In the genomic region with DNA sequence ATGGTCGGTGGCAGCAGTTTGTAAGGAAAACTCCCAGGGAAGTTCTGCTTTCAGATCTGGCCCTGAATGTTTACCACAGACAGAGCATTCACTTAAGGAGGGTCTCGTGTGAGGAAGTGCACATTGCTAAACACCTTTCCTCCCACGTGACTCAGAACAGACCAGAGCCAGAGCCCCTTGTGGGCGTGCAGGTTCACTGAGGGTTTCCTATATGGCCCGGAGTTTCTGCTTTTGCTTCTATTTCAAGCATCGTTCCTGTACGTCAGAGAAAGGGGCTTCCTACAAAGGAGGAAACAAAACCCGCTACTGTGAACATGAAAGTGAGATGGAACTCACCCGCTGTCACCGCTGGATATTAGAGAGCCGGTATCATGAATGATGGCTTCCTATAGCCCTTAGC, we compare ENCODE assay signal across 10 mouse cellular contexts.
A peak's percentile ranks its signal among the peaks of the same experiment; 100 is the strongest.
DNase-seq lines count a peak whose midpoint lies in the region; ATAC-seq and TF ChIP-seq lines count a peak whose summit lies in the region.
"Had no signal": no experiment of that assay in that cellular context is flagged by ENCODE, and none has a peak within 500 bp of the region (broad histone marks: within the 10 kb centered on the region; RNA-seq: fewer than 3 reads in every experiment).

No protein-coding gene starts in this region.

- 61% methylated on average over 11 of the region's 11 CpGs for WGBS in kidney, postnatal 0 days
- WGBS in kidney, embryonic 15.5 days, result 66% methylated on average over 11 of the region's 11 CpGs
- 86% methylated on average over 11 of the region's 11 CpGs for WGBS in midbrain, embryonic 15.5 days

- no peak overlapping the region for H3K4me2 ChIP-seq in kidney, postnatal 0 days (ENCODE audit: low read length)
- H3K4me2 ChIP-seq in kidney, embryonic 15.5 days, result no peak overlapping the region
- H3K4me2 ChIP-seq in midbrain, embryonic 15.5 days, result no peak overlapping the region

- DNase-seq in kidney, postnatal 0 days (ENCODE audit: low spot score), result peak; percentile 43
- DNase-seq in liver, result peak; percentile 26
- peak; percentile 3 to 32 for DNase-seq in thymus, postnatal 36 days
- no peak for DNase-seq in layer of hippocampus, postnatal 36 days
- DNase-seq in adrenal gland, postnatal 25 days, result no peak
- DNase-seq: gastrocnemius, adult 2 months had no signal

- H3K4me1 ChIP-seq in kidney, postnatal 0 days (replicated peaks; ENCODE audit: insufficient read depth, low read length), result no peaks in the 10 kb centered on the region
- H3K4me1 ChIP-seq in kidney, embryonic 15.5 days, result no peaks in the 10 kb centered on the region
- H3K4me1 ChIP-seq in midbrain, embryonic 15.5 days, result no peaks in the 10 kb centered on the region

- H3K27me3 ChIP-seq in kidney, postnatal 0 days (ENCODE audit: insufficient read depth, low read length), result no peaks in the 10 kb centered on the region
- no peaks in the 10 kb centered on the region for H3K27me3 ChIP-seq in kidney, embryonic 15.5 days
- H3K27me3 ChIP-seq in midbrain, embryonic 15.5 days (replicated peaks), result no peaks in the 10 kb centered on the region

- H3K9ac ChIP-seq in kidney, postnatal 0 days (ENCODE audit: low read depth, low read length), result no peak overlapping the region
- H3K9ac ChIP-seq in kidney, embryonic 15.5 days, result no peak overlapping the region
- no peak overlapping the region for H3K9ac ChIP-seq in midbrain, embryonic 15.5 days

- H3K27ac ChIP-seq in kidney, postnatal 0 days, result no peak overlapping the region
- H3K27ac ChIP-seq in kidney, embryonic 15.5 days, result no peak overlapping the region
- no peak overlapping the region for H3K27ac ChIP-seq in midbrain, embryonic 15.5 days
- H3K27ac ChIP-seq: gastrocnemius, adult 2 months had no signal

- no peaks in the 10 kb centered on the region for H3K9me3 ChIP-seq in kidney, postnatal 0 days (replicated peaks; ENCODE audit: low read length)
- no peaks in the 10 kb centered on the region for H3K9me3 ChIP-seq in kidney, embryonic 15.5 days (replicated peaks)
- H3K9me3 ChIP-seq in midbrain, embryonic 15.5 days, result no peaks in the 10 kb centered on the region

- no peak overlapping the region for H3K4me3 ChIP-seq in kidney, postnatal 0 days (replicated peaks; ENCODE audit: low read depth, low read length)
- H3K4me3 ChIP-seq in kidney, embryonic 15.5 days (replicated peaks), result no peak overlapping the region
- H3K4me3 ChIP-seq in midbrain, embryonic 15.5 days, result no peak overlapping the region
- H3K4me3 ChIP-seq: gastrocnemius, adult 2 months had no signal

- TF ChIP-seq CTCF in kidney, postnatal 0 days (IDR thresholded peaks at IDR 0.05; ENCODE audit: low read depth), result no peak

- no peaks in the 10 kb centered on the region for H3K36me3 ChIP-seq in kidney, postnatal 0 days (ENCODE audit: insufficient read depth, low read length)
- no peaks in the 10 kb centered on the region for H3K36me3 ChIP-seq in kidney, embryonic 15.5 days
- H3K36me3 ChIP-seq in midbrain, embryonic 15.5 days (replicated peaks), result no peaks in the 10 kb centered on the region
- H3K36me3 ChIP-seq: G1E had no signal

- ATAC-seq in kidney, postnatal 0 days (replicated peaks; ENCODE audit: low FRiP score, low read depth), result no peak
- no peak for ATAC-seq in kidney, embryonic 15.5 days (replicated peaks; ENCODE audit: low FRiP score)
- peak; percentile 88 for ATAC-seq in megakaryocyte progenitor cell, adult 5-6 weeks (replicated peaks; ENCODE audit: poor library complexity)
- no peak for ATAC-seq in midbrain, embryonic 15.5 days (replicated peaks)

Comparison
In these comparisons a context has a peak if more than half of its experiments do, and no peak if none do; other contexts are left out.
1. DNase-seq: peak in kidney, postnatal 0 days (single experiment), liver (single experiment) and thymus, postnatal 36 days (2 of 2); none in layer of hippocampus, postnatal 36 days (0 of 2) and adrenal gland, postnatal 25 days (single experiment).